Mouse (Mus musculus): Measurements from ENCODE around the gene Kif2c.

- TF ChIP-seq USF1 (IDR thresholded peaks at IDR 0.05; ENCODE audit: low read depth, low read length) (no peak), ZNF384 (IDR thresholded peaks at IDR 0.05; ENCODE audit: low read depth, low read length) (no peak), POLR2A (IDR thresholded peaks at IDR 0.05; ENCODE audit: control insufficient read depth in 1 of 2, insufficient read depth in 1 of 2, low read depth in 1 of 2, low read length in 2 of 2, poor library complexity in 1 of 2) (peak in 1 of 2 experiments; percentile 20; a peak in 1 of 4 replicates)
These were observed 7.0 kb upstream of the Kif2c start for GRCm38 (mm10) chr4:117189382-117189855.
